Mouse (Mus musculus) cerebellum, adult 2 months (tissue): ENCODE results near the gene Dvl1.

Experiments used
- CTCF ChIP-seq: fragments of 200-500 bp; IDR thresholded peaks from 2 replicates; pipeline ENCODE4 v1.5.1; 2011; ENCODE audit warnings: low read depth, mild to moderate bottlenecking, control low read depth, low read length, moderate library complexity, borderline replicate concordance; ENCODE audit not compliant: insufficient read depth
- POLR2A ChIP-seq: fragments of 200-500 bp; IDR thresholded peaks from 2 replicates; pipeline ENCODE4 v1.6.1; 2011; ENCODE audit warnings: low read length, control low read depth, borderline replicate concordance; ENCODE audit not compliant: insufficient read depth

GRCm38 (mm10) chr4:155847591-155848352, 570 bp downstream of the Dvl1 start:
- no peak for TF ChIP-seq CTCF
- no peak for TF ChIP-seq POLR2A
